Mouse (Mus musculus): ENCODE data around the gene Tmed4. TPM values are rescaled to one million over a fixed set of nuclear protein-coding genes. Genes with fewer than 3 reads are reported as not detected.

Tmed4 gene
- polyA plus RNA-seq, 1 experiment from 2014 or later: 168 TPM

Other genes with a start within 250 kb of the Tmed4 start
- gene Camk2b, start 208.5 kb downstream of the Tmed4 start, polyA plus RNA-seq (2015; fragmentation: Nextera tagmentation; extraction: Ambion mirVana): 119 and 121 TPM in 2 replicates
- gene A730071L15Rik, start 74.8 kb downstream of the Tmed4 start, polyA plus RNA-seq (2015; fragmentation: Nextera tagmentation; extraction: Ambion mirVana): 0.52 and 0.82 TPM in 2 replicates
- 73.3 and 74.4 TPM in 2 replicates for gene Nudcd3, start 74.5 kb downstream of the Tmed4 start, polyA plus RNA-seq (2015; fragmentation: Nextera tagmentation; extraction: Ambion mirVana)
- 0.04 TPM in 1 of 2 replicates, not detected in the other for gene Npc1l1, start 44.7 kb downstream of the Tmed4 start, polyA plus RNA-seq (2015; fragmentation: Nextera tagmentation; extraction: Ambion mirVana)
- 82.5 and 83.6 TPM in 2 replicates for gene Ddx56, start 7.1 kb downstream of the Tmed4 start, polyA plus RNA-seq (2015; fragmentation: Nextera tagmentation; extraction: Ambion mirVana)
- gene Ogdh, start 16.8 kb upstream of the Tmed4 start, polyA plus RNA-seq (2015; fragmentation: Nextera tagmentation; extraction: Ambion mirVana): 88.0 and 88.7 TPM in 2 replicates
- 38.7 and 38.8 TPM in 2 replicates for gene Zmiz2, start 114.2 kb upstream of the Tmed4 start, polyA plus RNA-seq (2015; fragmentation: Nextera tagmentation; extraction: Ambion mirVana)
- gene Ppia, start 140.6 kb upstream of the Tmed4 start, polyA plus RNA-seq (2015; fragmentation: Nextera tagmentation; extraction: Ambion mirVana): 3,682 and 3,685 TPM in 2 replicates
- gene H2afv, start 169.6 kb upstream of the Tmed4 start, polyA plus RNA-seq (2015; fragmentation: Nextera tagmentation; extraction: Ambion mirVana): 576 and 626 TPM in 2 replicates
- gene Purb, start 201.0 kb upstream of the Tmed4 start, polyA plus RNA-seq (2015; fragmentation: Nextera tagmentation; extraction: Ambion mirVana): 13.5 and 14.8 TPM in 2 replicates
- 0.34 and 0.41 TPM in 2 replicates for gene Myo1g, start 246.1 kb upstream of the Tmed4 start, polyA plus RNA-seq (2015; fragmentation: Nextera tagmentation; extraction: Ambion mirVana)

All from forebrain, embryonic 15.5 days (tissue).